Mouse (Mus musculus): ENCODE measurements around the gene Sag. TPM values are rescaled to one million over a fixed set of nuclear protein-coding genes. Genes with fewer than 3 reads are reported as not detected.

The Sag gene
- polyA plus RNA-seq, 1 experiment = not detected

- H3K36me3 ChIP-seq (ENCODE audit: control insufficient read depth) = no peaks in the 10 kb centered on the region
- TF ChIP-seq GATA1 (IDR thresholded peaks at IDR 0.05; ENCODE audit: low read length) (no peak), TAL1 (IDR thresholded peaks at IDR 0.05; ENCODE audit: low read length) (no peak)
- H3K27me3 ChIP-seq (ENCODE audit: control insufficient read depth) = peaks cover 4% of the 10 kb centered on the region; the same call in 1 of the 2 replicates
- peaks cover 34% of the 10 kb centered on the region for H3K4me1 ChIP-seq (ENCODE audit: control insufficient read depth)
- H3K9me3 ChIP-seq (ENCODE audit: control insufficient read depth, low read length) = no peaks in the 10 kb centered on the region
- no peak overlapping the region for H3K4me3 ChIP-seq (replicated peaks)
These were observed 54.6 kb downstream of the Sag start for GRCm38 (mm10) chr1:87858031-87858430.

- no peak for TF ChIP-seq GATA1 (IDR thresholded peaks at IDR 0.05; ENCODE audit: low read length)
- no peak for TF ChIP-seq TAL1 (IDR thresholded peaks at IDR 0.05; ENCODE audit: low read length)
- H3K4me1 ChIP-seq (ENCODE audit: control insufficient read depth) = peaks cover 31% of the 10 kb centered on the region
These were observed 55.0 kb downstream of the Sag start for GRCm38 (mm10) chr1:87858529-87858928.

GRCm38 (mm10) chr1:87863602-87864001 is 60.1 kb downstream of the Sag start:
- Histone ChIP-seq H3K36me3 (ENCODE audit: control insufficient read depth) (no peaks in the 10 kb centered on the region), H3K4me3 (replicated peaks) (no peak overlapping the region), H3K4me1 (ENCODE audit: control insufficient read depth) (peaks cover 18% of the 10 kb centered on the region), H3K9me3 (ENCODE audit: control insufficient read depth, low read length) (no peaks in the 10 kb centered on the region), H3K27me3 (ENCODE audit: control insufficient read depth) (no peaks in the 10 kb centered on the region)
- no peak for TF ChIP-seq GATA1 (IDR thresholded peaks at IDR 0.05; ENCODE audit: low read length)
- TF ChIP-seq TAL1 (IDR thresholded peaks at IDR 0.05; ENCODE audit: low read length) = no peak

More at GRCm38 (mm10) chr1:87858529-87858928, 55.0 kb downstream of the Sag start:
- peaks cover 4% of the 10 kb centered on the region; the same call in 1 of the 2 replicates for H3K27me3 ChIP-seq (ENCODE audit: control insufficient read depth)
- no peak overlapping the region for H3K4me3 ChIP-seq (replicated peaks)
- no peaks in the 10 kb centered on the region for H3K9me3 ChIP-seq (ENCODE audit: control insufficient read depth, low read length)
- no peaks in the 10 kb centered on the region for H3K36me3 ChIP-seq (ENCODE audit: control insufficient read depth)

GRCm38 (mm10) chr1:87864889-87865288 is 61.4 kb downstream of the Sag start:
- Histone ChIP-seq H3K4me3 (replicated peaks) (no peak overlapping the region), H3K27me3 (ENCODE audit: control insufficient read depth) (no peaks in the 10 kb centered on the region), H3K4me1 (ENCODE audit: control insufficient read depth) (peaks cover 18% of the 10 kb centered on the region), H3K9me3 (ENCODE audit: control insufficient read depth, low read length) (no peaks in the 10 kb centered on the region), H3K36me3 (ENCODE audit: control insufficient read depth) (no peaks in the 10 kb centered on the region)
- TF ChIP-seq TAL1 (IDR thresholded peaks at IDR 0.05; ENCODE audit: low read length) (no peak), GATA1 (IDR thresholded peaks at IDR 0.05; ENCODE audit: low read length) (no peak)

GRCm38 (mm10) chr1:87866672-87867071 is 63.2 kb downstream of the Sag start:
- peaks cover 18% of the 10 kb centered on the region for H3K4me1 ChIP-seq (ENCODE audit: control insufficient read depth)
- no peak for TF ChIP-seq GATA1 (IDR thresholded peaks at IDR 0.05; ENCODE audit: low read length)
- no peak for TF ChIP-seq TAL1 (IDR thresholded peaks at IDR 0.05; ENCODE audit: low read length)
- no peak overlapping the region for H3K4me3 ChIP-seq (replicated peaks)
- no peaks in the 10 kb centered on the region for H3K9me3 ChIP-seq (ENCODE audit: control insufficient read depth, low read length)
- no peaks in the 10 kb centered on the region for H3K27me3 ChIP-seq (ENCODE audit: control insufficient read depth)
- no peaks in the 10 kb centered on the region for H3K36me3 ChIP-seq (ENCODE audit: control insufficient read depth)

- Histone ChIP-seq H3K36me3 (ENCODE audit: control insufficient read depth) (no peaks in the 10 kb centered on the region), H3K4me1 (ENCODE audit: control insufficient read depth) (peaks cover 16% of the 10 kb centered on the region), H3K27me3 (ENCODE audit: control insufficient read depth) (no peaks in the 10 kb centered on the region), H3K4me3 (replicated peaks) (no peak overlapping the region), H3K9me3 (ENCODE audit: control insufficient read depth, low read length) (no peaks in the 10 kb centered on the region)
- no peak for TF ChIP-seq TAL1 (IDR thresholded peaks at IDR 0.05; ENCODE audit: low read length)
- no peak for TF ChIP-seq GATA1 (IDR thresholded peaks at IDR 0.05; ENCODE audit: low read length)
These were observed 68.1 kb downstream of the Sag start for GRCm38 (mm10) chr1:87871546-87871945.

- H3K4me1 ChIP-seq (ENCODE audit: control insufficient read depth) = peaks cover 18% of the 10 kb centered on the region
- no peak overlapping the region for H3K4me3 ChIP-seq (replicated peaks)
- no peaks in the 10 kb centered on the region for H3K36me3 ChIP-seq (ENCODE audit: control insufficient read depth)
- H3K9me3 ChIP-seq (ENCODE audit: control insufficient read depth, low read length) = no peaks in the 10 kb centered on the region
- H3K27me3 ChIP-seq (ENCODE audit: control insufficient read depth) = no peaks in the 10 kb centered on the region
- TF ChIP-seq TAL1 (IDR thresholded peaks at IDR 0.05; ENCODE audit: low read length) = no peak
- TF ChIP-seq GATA1 (IDR thresholded peaks at IDR 0.05; ENCODE audit: low read length) = no peak
These were observed 69.6 kb downstream of the Sag start for GRCm38 (mm10) chr1:87873081-87873480.

GRCm38 (mm10) chr1:87876065-87876464 is 72.6 kb downstream of the Sag start:
- peaks cover 19% of the 10 kb centered on the region for H3K4me1 ChIP-seq (ENCODE audit: control insufficient read depth)
- H3K9me3 ChIP-seq (ENCODE audit: control insufficient read depth, low read length) = no peaks in the 10 kb centered on the region
- H3K27me3 ChIP-seq (ENCODE audit: control insufficient read depth) = no peaks in the 10 kb centered on the region
- peaks cover 8% of the 10 kb centered on the region for H3K36me3 ChIP-seq (ENCODE audit: control insufficient read depth)
- no peak overlapping the region for H3K4me3 ChIP-seq (replicated peaks)
- TF ChIP-seq TAL1 (IDR thresholded peaks at IDR 0.05; ENCODE audit: low read length) (no peak), GATA1 (IDR thresholded peaks at IDR 0.05; ENCODE audit: low read length) (no peak)

GRCm38 (mm10) chr1:87877552-87878283 is 74.2 kb downstream of the Sag start:
- H3K36me3 ChIP-seq (ENCODE audit: control insufficient read depth) = peaks cover 17% of the 10 kb centered on the region

More at GRCm38 (mm10) chr1:87877552-87878283, 74.2 kb downstream of the Sag start:
- Histone ChIP-seq H3K9me3 (ENCODE audit: control insufficient read depth, low read length) (no peaks in the 10 kb centered on the region), H3K4me3 (replicated peaks) (no peak overlapping the region), H3K4me1 (ENCODE audit: control insufficient read depth) (peaks cover 19% of the 10 kb centered on the region), H3K27me3 (ENCODE audit: control insufficient read depth) (no peaks in the 10 kb centered on the region)
- TF ChIP-seq GATA1 (IDR thresholded peaks at IDR 0.05; ENCODE audit: low read length) (no peak), TAL1 (IDR thresholded peaks at IDR 0.05; ENCODE audit: low read length) (no peak)

Measured in erythroblast, embryonic 14.5 days (primary cell).